Mouse (Mus musculus) midbrain, embryonic 16.5 days (tissue): ENCODE measurements around the gene Pigyl. TPM values are rescaled to one million over a fixed set of nuclear protein-coding genes. Genes with fewer than 3 reads are reported as not detected.
A peak's percentile ranks its signal among the peaks of the same experiment; 100 is the strongest.

Experiments
- ATAC-seq: fragments of 200-750 bp; cut with Nextera tagmentation; 2 replicates; pipeline ENCODE4 v1.8.0; 2017; ENCODE audit warnings: moderate TSS enrichment
- H3K27ac ChIP-seq: fragments of 300-500 bp; sonication (generic); 2 replicates; pipeline ENCODE4 v1.5.1; 2014; ENCODE audit warnings: mild to moderate bottlenecking, low read length, mixed read lengths
- H3K27me3 ChIP-seq: fragments of 300-500 bp; sonication (generic); 2 replicates; pipeline ENCODE4 v1.6.1; 2014; ENCODE audit warnings: low read depth, low read length, mixed read lengths; ENCODE audit not compliant: control insufficient read depth, insufficient read depth
- H3K36me3 ChIP-seq: fragments of 300-500 bp; sonication (generic); 2 replicates; pipeline ENCODE4 v1.6.1; 2014; ENCODE audit warnings: mild to moderate bottlenecking, low read length, moderate library complexity, mixed read lengths; ENCODE audit not compliant: control insufficient read depth, insufficient read depth
- H3K4me1 ChIP-seq: fragments of 300-500 bp; sonication (generic); 2 replicates; pipeline ENCODE4 v1.6.1; 2014; ENCODE audit warnings: mild to moderate bottlenecking, low read length, mixed read lengths; ENCODE audit not compliant: control insufficient read depth, insufficient read depth
- H3K4me2 ChIP-seq: fragments of 300-500 bp; sonication (generic); 2 replicates; pipeline ENCODE4 v1.6.1; 2014; ENCODE audit warnings: mild to moderate bottlenecking, low read length, mixed read lengths
- H3K4me3 ChIP-seq: fragments of 300-500 bp; sonication (generic); 2 replicates; pipeline ENCODE4 v1.5.1; 2014; ENCODE audit warnings: low read depth, mild to moderate bottlenecking, low read length, moderate library complexity, mixed read lengths
- H3K9ac ChIP-seq: fragments of 300-500 bp; sonication (generic); 2 replicates; pipeline ENCODE4 v1.6.1; 2014; ENCODE audit warnings: low read depth, low read length, mixed read lengths
- H3K9me3 ChIP-seq: fragments of 300-500 bp; sonication (generic); replicated peaks from 2 replicates; pipeline ENCODE4 v1.6.1; 2014; ENCODE audit warnings: mild to moderate bottlenecking, low read length, mixed read lengths; ENCODE audit not compliant: control insufficient read depth, poor library complexity, severe bottlenecking
- WGBS: fragments of 180-500 bp; shearing (Covaris S2); extraction: QIAGEN DNeasy Blood & Tissue Kit; methylation state at CpG from one replicate; pipeline ENCODE4 v1.1.7; 2014; 5-methylcytosine and 5-hydroxymethylcytosine counted together
- polyA plus RNA-seq: library from polyadenylated mRNA; unstranded; fragments of >200 nt; fragmentation: Nextera tagmentation; extraction: Ambion mirVana; gene quantifications from 2 replicates; pipeline ENCODE4 v1.2.1, GENCODE M21; 2015

The Pigyl gene
- 86.8 and 96.6 TPM in 2 replicates for polyA plus RNA-seq

DNA sequence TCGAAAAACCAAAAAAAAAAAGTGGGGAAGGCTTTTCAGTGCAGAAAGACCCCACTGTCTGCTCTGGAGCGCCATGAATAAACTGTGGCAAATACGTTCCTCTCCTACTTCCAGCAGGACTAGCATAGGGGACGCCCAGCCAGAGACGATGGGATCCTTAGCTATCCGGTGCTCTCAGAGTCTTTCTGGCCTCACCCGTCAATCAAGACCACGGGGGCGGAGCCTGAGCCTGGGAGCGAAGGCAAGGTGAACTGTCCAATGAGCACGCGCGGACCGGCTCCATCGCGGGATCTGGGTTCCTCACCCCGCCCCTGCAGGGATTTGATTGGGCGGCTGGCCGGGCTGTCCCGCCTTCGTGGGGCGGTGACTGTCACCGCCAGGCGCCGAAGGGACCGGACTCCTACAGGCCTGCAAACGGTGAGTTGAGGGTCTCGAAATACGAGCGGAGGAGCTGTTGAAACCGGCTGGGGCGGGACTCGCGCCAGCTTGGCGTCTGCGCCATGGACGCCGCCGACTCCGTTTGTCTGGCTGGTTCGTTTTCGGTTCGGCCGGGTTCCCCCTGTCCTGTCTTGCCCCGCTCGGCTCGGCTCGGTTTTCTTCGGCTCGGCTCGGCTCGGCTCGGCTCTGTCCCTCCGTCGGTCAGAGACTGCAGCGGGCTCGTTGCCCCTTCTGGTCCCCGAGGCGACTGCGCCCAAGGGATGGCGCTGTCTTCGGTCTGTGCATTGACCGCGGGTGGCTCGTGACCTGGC is at the start of gene Pigyl:
Gene Pigyl, plus strand, starts transcription at position 350 of the 749 bp plus-strand sequence.
- Histone ChIP-seq H3K4me1 (peaks cover 8% of the 10 kb centered on the region; the same call in 1 of the 2 replicates), H3K4me3 (peak within 1 kb of the TSS; percentile 69), H3K36me3 (no peaks in the 10 kb centered on the region), H3K9ac (peak within 1 kb of the TSS; percentile 88), H3K4me2 (peak within 1 kb of the TSS; percentile 57), H3K27me3 (no peaks in the 10 kb centered on the region), H3K9me3 (no peaks in the 10 kb centered on the region), H3K27ac (peak within 1 kb of the TSS; percentile 94)
- WGBS, result under 1% methylated on average over 65 of the region's 65 CpGs
- ATAC-seq, result peak; percentile 98

DNA sequence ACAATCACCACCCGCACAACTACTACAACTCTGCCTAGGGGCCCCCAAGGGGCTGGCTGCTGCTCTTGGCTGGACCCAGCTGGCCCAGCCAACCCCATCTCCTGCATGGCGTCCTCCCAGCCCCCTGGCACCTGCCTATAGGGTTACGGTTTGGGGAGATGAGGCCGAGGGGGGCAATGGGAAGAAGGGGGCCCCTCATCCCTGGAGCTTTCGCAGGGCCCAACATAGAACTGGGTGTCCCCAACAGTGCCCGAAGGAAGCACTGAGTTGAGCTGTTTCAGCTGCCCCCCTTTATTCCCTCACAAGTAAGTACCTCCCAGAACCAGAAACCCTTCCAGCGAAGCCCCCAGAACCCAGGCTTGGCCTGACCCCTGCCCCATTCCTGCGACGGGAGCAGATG is 48.5 kb upstream of the Pigyl start:
- Histone ChIP-seq H3K4me2 (no peak overlapping the region), H3K27me3 (no peaks in the 10 kb centered on the region), H3K9ac (no peak overlapping the region), H3K4me1 (no peaks in the 10 kb centered on the region), H3K36me3 (peaks cover 27% of the 10 kb centered on the region), H3K4me3 (no peak overlapping the region), H3K9me3 (no peaks in the 10 kb centered on the region), H3K27ac (no peak overlapping the region)
- WGBS, result 95% methylated on average over 9 of the region's 9 CpGs
- peak; percentile 60; the same call in 1 of the 2 replicates for ATAC-seq

DNA sequence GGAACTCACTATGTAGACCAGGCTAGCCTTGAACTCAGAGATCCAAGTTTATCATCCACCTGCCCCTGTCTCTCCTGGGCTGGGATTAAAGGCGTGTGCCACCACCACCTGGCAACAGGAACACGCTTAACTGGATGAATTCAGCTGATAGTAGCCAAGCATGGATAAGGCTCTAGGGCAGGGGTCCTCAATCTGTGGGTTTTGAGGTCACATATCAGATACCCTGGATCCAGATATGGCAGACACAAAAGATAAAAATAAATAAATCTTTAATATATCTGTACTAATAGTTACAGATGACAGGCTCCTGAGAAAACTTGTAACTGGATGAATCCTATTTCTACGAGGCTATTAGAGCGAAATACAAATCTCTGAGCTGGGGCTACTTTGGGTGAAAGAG is 41.0 kb upstream of the Pigyl start:
- Histone ChIP-seq H3K4me3 (peak overlapping the region; percentile 72), H3K36me3 (peaks cover 20% of the 10 kb centered on the region), H3K9me3 (no peaks in the 10 kb centered on the region), H3K4me2 (peak overlapping the region; percentile 97), H3K4me1 (peaks cover 15% of the 10 kb centered on the region), H3K27me3 (no peaks in the 10 kb centered on the region), H3K27ac (no peak overlapping the region), H3K9ac (peak overlapping the region; percentile 79)
- WGBS, result 87% methylated on average over 4 of the region's 4 CpGs
- no peak for ATAC-seq

DNA sequence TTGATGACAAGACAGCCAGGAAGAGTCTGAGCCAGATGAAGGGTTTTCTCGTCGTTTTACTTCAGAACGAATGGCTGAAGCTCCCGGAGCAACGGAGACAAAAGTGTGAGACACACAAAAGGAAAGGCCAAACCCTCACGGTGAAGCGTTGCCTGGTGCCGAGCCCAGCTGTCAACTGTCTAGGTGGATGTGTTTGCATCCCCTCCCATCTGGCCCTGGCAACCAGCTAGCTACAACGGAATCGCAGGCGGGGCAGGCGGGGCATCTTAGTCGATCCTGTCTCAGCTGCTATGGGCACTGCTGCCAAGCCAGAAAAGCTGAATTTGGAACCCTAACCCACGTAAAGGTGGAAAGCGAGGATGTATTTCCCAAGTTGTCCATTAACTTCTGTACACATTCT is 40.6 kb upstream of the Pigyl start:
- Histone ChIP-seq H3K36me3 (peaks cover 16% of the 10 kb centered on the region), H3K4me2 (peak overlapping the region; percentile 97), H3K9me3 (no peaks in the 10 kb centered on the region), H3K27me3 (no peaks in the 10 kb centered on the region), H3K4me1 (peaks cover 15% of the 10 kb centered on the region), H3K4me3 (peak overlapping the region; percentile 72), H3K9ac (peak overlapping the region; percentile 79), H3K27ac (no peak overlapping the region)
- ATAC-seq, result no peak
- 17% methylated on average over 15 of the region's 15 CpGs for WGBS

DNA sequence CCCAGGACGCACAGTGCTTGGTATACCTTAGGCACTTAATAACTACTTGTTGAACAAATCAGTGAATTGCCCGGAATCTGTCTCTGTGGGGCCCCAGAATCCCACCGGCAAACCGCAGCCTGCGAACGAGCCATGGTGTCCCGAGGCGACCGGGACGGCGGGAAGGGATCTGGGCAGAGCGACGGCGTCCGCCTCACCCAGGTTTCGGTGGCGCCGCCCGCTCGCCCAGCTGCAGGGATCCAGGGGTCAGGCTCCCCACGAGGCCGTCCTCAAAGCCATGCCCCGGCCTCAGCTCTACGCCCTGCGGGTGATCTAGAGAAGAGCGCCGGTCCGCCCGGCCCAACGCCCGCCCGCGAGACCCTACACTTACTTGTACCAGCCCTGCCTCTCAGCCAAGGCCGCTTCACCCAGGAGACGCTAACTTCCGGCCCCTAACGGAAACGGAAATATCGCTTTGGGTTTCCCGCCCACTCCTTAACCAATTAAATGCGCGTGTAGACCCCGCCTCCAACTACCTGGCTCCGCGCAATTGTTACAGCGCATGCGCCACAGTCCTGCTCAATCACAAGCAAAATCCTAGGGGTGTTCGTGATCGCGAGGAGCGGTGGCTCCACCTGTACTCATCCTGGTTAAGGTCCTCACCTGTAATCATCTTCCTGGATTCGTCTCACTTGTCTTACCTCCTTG is 39.8 kb upstream of the Pigyl start, which contains the start of gene Elof1:
Gene Elof1, minus strand, starts transcription at position 433 of the 687 bp plus-strand sequence.
- Histone ChIP-seq H3K4me2 (peak within 1 kb of the TSS; percentile 97), H3K9me3 (no peaks in the 10 kb centered on the region), H3K9ac (peak within 1 kb of the TSS; percentile 79), H3K36me3 (peaks cover 11% of the 10 kb centered on the region), H3K27ac (peak within 1 kb of the TSS; percentile 77), H3K4me3 (peak within 1 kb of the TSS; percentile 72), H3K27me3 (no peaks in the 10 kb centered on the region), H3K4me1 (peaks cover 15% of the 10 kb centered on the region)
- WGBS, result under 1% methylated on average over 52 of the region's 52 CpGs
- ATAC-seq, result peak; percentile 96

DNA sequence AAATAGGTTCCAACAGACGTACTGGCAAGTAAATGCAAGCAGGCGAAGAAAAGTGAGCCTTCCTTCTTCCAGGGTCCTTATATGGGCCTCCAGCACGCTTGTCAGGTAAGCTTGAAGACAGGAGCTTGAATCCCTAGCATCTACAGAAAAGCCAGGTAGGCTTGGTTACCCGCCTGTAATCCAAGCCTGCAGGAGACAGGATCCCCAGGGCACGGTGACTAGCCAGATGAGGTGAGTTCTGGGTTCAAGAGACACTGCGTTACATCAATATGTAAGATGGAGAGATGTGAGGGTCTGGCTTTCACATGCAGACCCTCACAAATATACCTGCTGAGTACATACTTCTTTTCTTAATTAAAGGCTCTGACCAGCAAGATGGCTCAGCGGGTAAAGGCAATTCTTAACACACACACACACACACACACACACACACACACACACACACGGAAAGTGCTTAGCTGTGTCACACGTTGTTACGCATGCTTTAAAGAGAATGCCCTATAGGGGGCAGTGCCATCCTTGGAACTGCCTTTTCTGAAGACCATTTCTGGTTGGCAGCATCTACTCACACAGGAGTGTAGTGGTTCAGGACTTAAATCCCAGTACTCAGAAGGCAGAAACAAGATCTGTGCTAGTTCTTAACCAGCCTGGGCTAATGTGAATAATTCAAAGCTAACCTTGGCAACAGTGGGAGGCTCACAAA is 38.7 kb upstream of the Pigyl start:
- H3K27me3 ChIP-seq, result no peaks in the 10 kb centered on the region
- no peak for ATAC-seq
- H3K4me1 ChIP-seq, result peaks cover 15% of the 10 kb centered on the region
- H3K36me3 ChIP-seq, result peaks cover 1% of the 10 kb centered on the region; the same call in 1 of the 2 replicates
- H3K4me2 ChIP-seq, result peak overlapping the region; percentile 97
- peak overlapping the region; percentile 77; the same call in 1 of the 2 replicates for H3K27ac ChIP-seq
- no peaks in the 10 kb centered on the region for H3K9me3 ChIP-seq
- H3K4me3 ChIP-seq, result peak overlapping the region; percentile 72
- peak overlapping the region; percentile 73 for H3K9ac ChIP-seq
- WGBS, result 46% methylated on average over 10 of the region's 10 CpGs

DNA sequence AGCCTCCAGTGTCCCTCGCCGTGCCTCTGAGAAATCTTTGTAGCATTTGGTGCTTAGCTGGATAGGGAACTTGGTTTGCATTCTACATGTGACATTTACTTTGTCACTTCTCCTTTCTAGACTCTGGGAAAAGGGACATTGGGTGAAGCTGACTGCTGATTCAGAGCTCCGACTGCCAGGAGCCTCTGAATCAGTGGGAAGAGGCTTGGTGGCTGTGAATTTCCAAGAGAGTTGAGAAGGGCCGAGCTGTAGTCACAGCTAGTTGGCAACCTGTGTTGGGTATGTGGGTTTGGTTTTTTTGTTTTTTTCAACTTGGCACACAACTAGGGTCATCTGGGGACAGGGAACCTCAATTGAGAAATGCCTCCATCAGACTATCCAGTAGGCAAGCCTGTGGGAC is 37.1 kb upstream of the Pigyl start:
- H3K36me3 ChIP-seq, result no peaks in the 10 kb centered on the region
- WGBS, result 93% methylated on average over 4 of the region's 4 CpGs
- no peak for ATAC-seq
- no peaks in the 10 kb centered on the region for H3K9me3 ChIP-seq
- no peak overlapping the region for H3K4me2 ChIP-seq
- peaks cover 15% of the 10 kb centered on the region for H3K4me1 ChIP-seq
- no peaks in the 10 kb centered on the region; the same call in 1 of the 2 replicates for H3K27me3 ChIP-seq
- H3K4me3 ChIP-seq, result no peak overlapping the region
- H3K9ac ChIP-seq, result no peak overlapping the region
- no peak overlapping the region for H3K27ac ChIP-seq

DNA sequence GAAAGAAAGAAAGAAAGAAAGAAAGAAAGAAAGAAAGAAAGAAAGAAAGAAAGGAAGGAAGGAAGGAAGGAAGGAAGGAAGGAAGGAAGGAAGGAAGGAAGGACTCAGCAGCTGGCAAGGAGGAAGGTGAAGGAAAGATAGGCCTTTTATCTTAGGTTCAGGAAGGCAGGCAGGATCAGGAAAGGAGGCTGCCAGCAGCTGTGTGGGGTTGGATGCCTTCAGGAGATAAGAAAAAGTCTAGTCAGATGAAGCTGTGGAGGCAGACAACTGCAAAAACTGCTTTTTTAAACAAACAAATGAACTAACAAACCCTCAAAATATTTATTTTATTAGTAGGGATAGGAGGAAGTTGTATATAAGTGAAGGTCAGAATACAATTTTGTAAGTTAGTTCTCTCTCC is 35.1 kb upstream of the Pigyl start:
- Histone ChIP-seq H3K4me2 (no peak overlapping the region), H3K27me3 (no peaks in the 10 kb centered on the region; the same call in 1 of the 2 replicates), H3K4me1 (peaks cover 5% of the 10 kb centered on the region), H3K4me3 (no peak overlapping the region), H3K9me3 (no peaks in the 10 kb centered on the region), H3K27ac (no peak overlapping the region), H3K36me3 (no peaks in the 10 kb centered on the region), H3K9ac (no peak overlapping the region)
- ATAC-seq, result no peak
